Mouse (Mus musculus) T-cell, adult 2 months (primary cell): Measurements from ENCODE around the gene Olfr384.
"Not testable (repeated sequence)": the region's sequence is repeated elsewhere in the genome, so short reads cannot be mapped to it uniquely, and the experiment has no call there.

Experiments used
- DNase-seq: peaks from one replicate; pipeline ENCODE4 v3.0.0; 2022; ENCODE audit warnings: low spot score

The Olfr384 gene

DNA sequence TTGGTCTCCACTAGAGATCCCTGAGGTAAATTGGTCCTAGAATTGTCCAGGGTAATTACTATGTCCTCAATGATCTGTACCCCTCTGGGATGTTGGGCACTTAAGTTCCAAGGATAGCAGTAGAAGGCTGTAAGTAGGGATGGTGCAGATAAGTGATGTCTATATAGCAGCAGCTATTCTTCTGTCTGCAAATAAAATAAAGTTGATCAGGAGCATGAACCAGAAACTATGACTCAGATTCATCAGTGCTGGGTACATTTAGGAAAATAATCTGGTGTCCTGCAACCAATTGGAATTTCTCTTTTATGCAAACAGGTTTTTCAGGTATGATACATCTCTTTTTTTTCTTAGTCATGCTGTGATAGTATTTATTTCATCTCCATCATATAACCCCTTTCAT lies at the start of gene Olfr384:
Gene Olfr384 (plus strand): TSS at position 301 of the 400 bp plus-strand sequence.
- DNase-seq: no peak

DNA sequence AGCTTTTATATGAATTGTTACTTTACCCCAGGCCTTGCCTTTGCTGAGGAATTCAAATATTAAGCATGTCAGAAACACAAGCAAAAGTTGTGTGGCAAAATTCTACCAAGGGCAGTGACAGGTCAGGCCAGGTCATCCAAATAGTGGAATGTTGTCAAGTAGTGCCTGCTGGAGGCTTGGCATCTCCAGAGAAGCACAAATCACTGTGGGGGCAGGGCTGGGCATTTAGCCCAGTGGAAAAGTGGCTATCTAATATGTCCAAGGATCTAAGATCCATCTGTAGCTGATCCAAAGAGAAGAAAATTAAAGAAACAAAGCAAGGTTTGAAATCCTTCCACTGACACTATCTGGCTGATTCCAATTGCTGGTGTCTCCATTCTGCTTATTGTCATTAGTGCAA lies 18.5 kb upstream of the Olfr384 start:
- no peak for DNase-seq

DNA sequence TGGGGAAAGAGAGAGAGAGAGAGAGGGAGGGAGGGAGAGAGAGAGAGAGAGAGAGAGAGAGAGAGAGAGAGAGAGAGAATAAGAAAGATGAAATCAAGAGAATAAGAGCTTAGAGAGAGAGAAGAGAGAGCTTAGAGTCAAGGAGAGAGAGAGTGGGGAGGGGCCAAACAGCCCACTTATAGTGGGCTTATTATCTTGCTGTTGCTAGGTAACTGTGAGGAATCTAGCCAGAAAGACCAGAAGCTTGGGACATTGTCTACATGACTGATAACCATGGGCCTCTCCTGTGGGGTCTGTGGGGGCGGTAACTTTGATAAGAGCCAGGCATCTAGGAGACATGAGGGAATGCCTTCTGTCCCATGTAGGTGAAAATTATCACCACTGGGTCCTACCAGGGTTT lies 15.2 kb upstream of the Olfr384 start:
- DNase-seq: not testable (repeated sequence)

DNA sequence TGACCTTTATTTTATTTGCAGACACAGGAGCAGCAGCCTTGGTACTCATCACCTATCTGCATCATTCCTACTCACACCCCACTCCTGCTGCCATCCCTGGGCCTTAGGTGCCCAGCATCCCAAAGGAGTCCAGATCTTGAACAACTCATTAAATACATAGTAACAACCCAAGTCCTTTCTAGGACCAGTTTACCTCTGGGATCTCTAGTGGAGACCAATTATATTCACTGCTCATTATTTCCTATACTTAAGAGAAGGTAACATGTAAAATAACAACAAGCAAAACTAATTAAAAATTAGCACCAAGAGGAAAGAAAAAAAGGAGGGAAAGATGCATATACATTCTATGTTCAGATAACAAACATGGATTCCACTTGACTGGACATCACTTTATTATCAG lies 5.5 kb upstream of the Olfr384 start, which contains the start of gene Olfr385:
Gene Olfr385 (minus strand): TSS at position 101 of the 400 bp plus-strand sequence.
- no peak for DNase-seq
